Mouse (Mus musculus) adrenal gland, adult 18-20 months (tissue): ENCODE data around the gene Rnf20. TPM values are rescaled to one million over a fixed set of nuclear protein-coding genes. Genes with fewer than 3 reads are reported as not detected.
"Not testable (repeated sequence)": the region's sequence is repeated elsewhere in the genome, so short reads cannot be mapped to it uniquely, and the experiment has no call there.

Experiments
- DNase-seq, 2 experiments: peaks; one replicate each; pipeline ENCODE4 v3.0.0; 2021 to 2022; ENCODE audit warnings: low spot score in 2 of 2
- long read RNA-seq, 2 experiments: library from polyadenylated mRNA; stranded (forward); transcript quantifications; one replicate each; pipeline ENCODE4 v2.0.0; 2021
- total RNA-seq, 2 experiments: library from RNA; stranded (reverse); gene quantifications; 1 replicate in 1 of 2; 2 replicates in 1 of 2; pipeline ENCODE4 v1.2.3; 2021

Rnf20 gene
- 10 to 100 TPM; 48.2 to 51.0 TPM for total RNA-seq
- long read RNA-seq, experiment 1, full-length matches to known transcripts = 13 of 21 reads
- long read RNA-seq, experiment 1, partial matches to known transcripts = 4 of 21 reads
- long read RNA-seq, experiment 1, other reads (novel, unspliced or antisense) = 4 of 21 reads
- long read RNA-seq, experiment 2, full-length matches to known transcripts = 40 of 73 reads
- long read RNA-seq, experiment 2, partial matches to known transcripts = 25 of 73 reads
- long read RNA-seq, experiment 2, other reads (novel, unspliced or antisense) = 8 of 73 reads

DNA sequence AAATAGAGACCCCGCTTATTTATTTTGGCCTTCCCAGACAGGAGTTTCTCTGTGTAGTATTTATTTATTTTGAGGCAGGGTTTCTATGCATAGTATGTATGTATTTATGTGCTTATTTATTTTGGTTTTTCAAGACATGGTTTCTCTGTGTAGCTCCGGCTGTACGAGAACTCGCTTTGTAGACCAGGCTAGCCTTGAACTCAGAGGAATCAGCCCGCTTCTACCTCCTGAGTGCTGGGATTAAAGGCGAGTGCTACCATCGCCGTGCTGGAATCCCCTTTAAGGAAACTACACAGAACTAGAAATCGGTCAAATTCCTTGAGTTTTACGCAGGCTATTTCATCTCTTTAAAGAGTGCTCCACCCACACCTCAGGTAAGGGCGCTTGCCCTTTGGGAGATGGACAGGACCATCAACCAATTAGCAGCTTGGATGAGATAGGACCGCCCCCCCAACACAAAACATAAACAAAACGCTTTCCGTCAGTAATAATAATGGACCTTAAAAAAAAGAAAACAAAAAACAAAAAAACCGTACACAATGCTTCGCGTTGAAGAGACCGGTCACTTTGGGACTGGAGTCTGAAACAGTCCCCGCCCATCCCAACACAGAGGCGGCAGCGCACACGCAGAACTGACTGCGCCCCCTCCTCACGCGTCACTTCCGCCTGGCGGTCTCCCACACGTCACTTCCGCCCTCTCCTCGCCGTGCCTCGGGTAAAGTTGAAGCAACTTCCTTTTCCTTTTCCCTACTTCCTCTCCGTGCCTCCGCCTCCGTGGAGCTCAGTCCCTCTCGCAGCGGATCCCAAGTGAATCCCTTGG is at the start of gene Rnf20:
Gene Rnf20 (plus strand): TSS at position 688 of the 820 bp plus-strand sequence.
- DNase-seq = peak; percentile 93

DNA sequence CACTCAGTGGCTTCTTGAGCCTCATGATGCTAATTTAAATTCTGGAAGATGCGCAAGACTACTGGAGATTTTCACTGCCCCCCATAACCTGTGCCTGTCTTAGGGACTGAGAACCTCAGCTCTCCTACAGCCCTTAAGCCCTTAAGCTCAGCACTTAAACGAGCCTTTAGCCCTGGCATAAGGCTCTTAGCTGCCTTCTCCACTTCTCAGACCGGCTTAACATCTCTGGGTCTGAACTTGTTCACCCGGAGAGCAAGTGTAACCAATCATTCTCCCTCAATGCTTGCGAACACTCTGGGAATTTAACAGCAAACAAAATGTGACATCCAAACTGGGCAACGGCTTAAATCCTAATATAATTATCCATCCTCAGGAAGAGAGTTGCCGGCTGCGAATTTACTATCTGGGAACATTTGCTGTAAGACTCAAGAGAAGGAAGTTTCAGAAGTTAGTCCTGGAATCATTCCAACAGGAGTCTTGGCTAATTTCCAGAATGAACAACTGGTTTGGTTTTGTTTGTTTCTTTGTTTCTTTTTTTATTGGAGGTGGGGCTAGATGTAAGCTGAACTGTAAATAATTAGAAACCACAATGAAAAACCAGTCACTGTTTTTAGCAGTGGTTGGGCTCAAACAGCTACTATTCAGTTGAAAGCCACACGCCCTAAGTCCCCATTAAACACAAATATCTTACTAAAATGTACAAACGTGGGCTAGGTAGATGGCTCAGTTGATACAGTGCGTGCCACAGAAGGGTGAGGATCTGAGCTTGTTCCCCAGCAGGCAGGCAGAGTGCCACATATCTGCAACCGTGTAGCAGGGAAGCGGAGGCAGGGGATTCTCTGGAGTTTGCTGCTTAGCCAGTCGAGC is 47.6 kb upstream of the Rnf20 start:
- no peak for DNase-seq

DNA sequence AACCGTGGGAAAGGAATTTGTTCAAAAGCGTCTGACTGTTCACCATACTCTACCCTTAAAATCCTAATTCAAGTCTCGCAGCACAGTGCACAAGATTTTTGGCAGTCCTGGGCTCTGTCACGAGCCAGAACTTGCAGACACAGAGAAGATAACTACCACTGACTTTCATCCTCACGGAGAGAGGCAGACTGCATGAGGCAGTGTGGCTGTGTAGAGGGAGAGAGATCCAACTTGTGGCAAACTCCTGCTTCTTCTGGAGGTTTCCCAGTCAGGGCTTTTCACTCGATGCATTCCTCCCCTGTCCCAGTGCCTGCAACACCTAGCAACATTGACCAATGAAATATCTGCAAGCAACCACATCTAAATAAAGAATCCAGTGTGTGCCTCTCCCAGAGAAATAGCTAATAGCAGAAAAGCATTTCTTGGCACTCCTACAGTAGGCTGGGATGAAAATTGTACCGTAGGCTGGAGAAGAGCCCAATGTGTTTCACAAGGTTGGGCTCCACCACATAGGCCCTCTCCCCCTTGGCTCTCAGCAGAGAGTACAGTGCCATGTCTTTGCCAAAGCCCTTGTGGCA is 46.2 kb upstream of the Rnf20 start:
- DNase-seq = no peak

DNA sequence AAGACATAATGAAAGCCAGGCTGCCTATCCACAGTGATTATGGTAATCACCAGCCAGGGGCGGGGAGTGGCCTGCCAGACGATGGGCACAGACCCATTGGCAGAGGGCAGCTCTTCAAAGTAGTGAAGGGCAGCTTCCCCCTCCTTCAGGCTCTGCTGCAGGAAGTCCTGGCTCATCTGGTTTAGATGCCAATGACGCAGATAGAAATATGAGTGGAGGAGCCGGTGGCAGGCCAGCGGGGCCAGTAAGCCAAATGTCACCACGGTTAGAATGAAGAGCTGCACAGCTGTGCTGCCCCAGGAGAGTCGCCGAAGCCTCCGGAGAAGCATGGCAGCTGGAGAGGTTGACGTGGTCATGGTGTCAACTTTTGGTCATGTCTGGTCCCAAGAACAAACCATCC is 45.0 kb upstream of the Rnf20 start:
- DNase-seq = no peak

DNA sequence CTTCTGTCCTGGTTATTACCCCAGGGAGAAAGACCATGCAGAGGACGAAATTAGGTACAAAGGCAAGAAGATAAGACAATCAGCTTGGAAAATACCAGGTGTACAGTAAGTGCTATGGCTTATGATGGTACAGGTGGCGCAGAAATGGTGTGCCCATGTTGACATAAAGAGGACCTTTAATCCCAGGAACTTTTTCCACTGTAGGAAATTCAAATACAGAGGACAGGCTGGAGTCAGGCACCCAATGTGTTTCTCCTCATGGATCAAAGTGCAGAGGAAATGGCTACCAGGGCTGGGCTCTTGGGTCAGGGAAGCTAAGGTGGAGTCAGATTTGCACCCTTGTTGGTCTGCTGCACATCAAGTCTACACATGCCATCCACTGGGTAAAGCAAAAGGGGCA is 41.7 kb upstream of the Rnf20 start:
- no peak for DNase-seq

DNA sequence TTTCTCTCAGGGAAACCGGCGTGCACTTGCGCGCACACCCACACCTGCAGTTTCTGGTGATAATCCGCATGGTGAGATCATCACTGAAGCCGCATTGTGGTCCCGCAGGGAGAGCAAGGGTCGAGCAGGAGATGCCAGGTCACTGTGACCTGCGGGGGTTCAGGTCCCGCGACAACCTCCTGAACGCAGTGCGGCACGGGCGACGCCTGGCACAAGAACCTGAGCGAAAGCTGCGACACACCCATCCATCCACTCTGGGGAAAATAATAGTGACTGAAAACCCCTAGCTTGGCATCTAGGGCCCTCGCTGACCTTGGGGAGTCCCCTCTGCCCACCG is 35.0 kb upstream of the Rnf20 start:
- no peak for DNase-seq

DNA sequence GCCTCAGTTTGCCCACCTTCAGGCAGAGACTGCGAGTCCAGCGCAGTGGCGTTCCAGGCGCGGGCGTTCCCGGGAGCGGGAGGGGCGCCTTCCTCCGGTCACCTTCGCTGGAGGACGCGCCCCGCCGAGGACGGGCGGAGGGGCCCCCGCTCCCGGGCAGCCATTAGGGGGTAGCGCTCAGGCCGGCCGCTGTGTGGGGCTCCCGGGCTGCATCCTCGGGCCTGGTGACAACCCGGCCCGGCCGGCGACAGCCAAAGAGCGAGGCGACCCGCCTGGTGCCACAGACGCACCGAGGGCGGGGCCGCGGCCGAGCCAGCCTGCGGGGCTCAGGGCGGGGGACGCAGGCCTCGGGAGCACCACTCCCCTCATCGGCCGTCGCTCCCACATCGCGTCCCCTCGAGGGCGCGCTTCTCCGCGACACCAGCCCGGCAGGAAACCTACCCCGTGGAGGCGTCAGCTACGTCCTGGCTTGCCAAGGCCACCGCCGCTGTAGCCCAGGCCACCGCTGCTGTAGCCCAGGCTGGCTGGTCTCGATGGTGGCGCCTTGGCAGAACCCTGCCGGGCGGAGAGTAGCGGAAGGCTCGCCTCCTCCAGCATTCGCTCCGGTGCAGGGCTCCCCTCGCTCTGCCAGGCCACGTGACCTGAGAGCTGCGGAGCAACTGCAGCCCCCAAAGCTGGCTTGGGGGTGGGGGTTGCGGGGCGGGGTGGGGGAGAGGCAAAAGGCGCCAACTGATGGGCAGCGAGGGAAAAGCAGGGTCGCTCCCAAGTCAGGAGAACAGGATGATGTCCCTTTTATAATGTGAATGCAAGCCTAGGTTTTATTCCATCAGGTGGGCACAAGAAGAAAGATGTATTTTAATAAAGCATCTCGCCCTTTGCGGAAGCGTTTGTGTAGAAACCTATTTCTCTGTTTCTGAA is 34.4 kb upstream of the Rnf20 start, which contains the start of gene Tmem246:
Gene Tmem246 (minus strand): TSS at position 694 of the 918 bp plus-strand sequence.
- peak; percentile 61 to 62 for DNase-seq

DNA sequence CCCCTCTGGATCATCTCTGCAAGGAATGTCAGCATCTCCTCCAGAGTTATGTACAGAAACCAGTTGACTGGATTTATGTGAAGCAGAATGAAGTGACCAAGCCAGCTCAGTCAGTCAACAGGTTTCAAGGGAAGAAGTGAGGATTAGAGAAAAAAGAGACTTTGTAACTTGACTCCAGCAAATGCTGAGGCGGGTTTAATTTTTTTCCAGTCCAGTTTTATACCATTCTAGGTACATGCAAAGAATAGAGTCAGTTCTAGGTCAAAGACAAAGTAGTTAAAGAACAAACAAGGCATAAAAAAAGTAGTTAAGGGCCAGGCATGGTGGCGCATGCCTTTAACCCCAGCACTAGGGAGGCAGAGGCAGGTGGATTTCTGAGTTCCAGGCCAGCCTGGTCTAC is 28.6 kb upstream of the Rnf20 start:
- no peak for DNase-seq

DNA sequence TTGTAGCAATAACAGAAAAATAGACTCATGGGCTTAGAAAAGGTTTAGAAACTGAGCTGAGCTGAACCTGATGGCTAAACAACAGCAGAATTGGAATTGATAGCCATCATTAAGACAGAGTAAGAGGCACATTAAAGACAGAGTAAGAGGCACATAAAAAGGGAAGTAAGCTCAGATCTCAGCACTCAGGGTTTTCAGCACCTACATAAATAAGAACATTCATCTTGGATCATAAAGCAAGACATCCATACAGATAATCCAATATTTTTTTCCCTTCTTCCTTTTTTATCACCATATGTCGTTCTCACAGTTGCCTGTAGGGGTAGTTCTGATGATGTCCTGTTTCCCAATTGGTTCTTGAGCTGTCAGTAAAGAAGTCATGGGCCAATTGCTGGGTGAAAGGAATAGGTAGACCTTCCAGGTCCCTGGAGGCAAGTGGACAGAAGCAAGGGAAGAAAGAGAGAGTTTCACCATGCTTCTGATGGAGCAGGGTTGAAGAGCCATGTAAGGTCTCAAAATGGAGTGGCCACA is 27.7 kb upstream of the Rnf20 start:
- no peak for DNase-seq

DNA sequence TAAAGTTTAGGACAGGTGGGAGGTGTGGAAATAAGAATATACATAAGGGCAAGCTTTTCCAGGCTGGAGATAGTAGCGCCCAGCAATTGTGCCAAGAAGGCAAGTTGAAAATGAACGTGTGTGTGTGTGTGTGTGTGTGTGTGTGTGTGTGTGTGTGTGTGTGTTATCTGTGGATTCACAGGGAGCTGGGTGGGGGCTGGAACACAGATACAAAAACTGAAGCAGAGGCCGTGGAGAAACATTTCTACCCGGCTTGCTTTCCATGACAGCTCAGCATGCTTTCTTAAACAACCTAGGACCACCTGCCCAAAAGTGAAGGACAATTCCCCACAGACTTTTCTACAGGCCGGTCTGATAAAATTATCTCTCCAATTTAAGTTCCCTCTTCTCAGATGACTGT is 27.2 kb upstream of the Rnf20 start:
- DNase-seq = no peak

DNA sequence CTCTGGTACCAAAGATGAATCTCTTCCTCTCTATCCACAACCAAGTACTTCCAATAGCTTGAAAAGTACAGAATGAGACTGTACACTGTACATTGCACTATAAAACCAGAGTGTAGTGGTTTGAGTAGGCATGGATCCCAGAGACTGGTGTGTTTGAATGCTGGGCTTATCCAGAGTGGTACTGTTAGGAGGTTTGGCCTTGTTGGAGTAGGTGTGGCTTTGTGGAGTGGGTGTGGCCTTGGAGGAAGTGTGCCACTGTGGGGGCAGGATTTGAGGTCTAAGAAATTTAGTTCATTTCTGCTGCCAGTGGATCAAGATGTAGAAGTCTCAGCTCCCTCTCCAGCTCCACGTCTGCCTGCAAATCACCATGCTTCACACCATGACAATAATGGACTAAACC is 26.3 kb upstream of the Rnf20 start:
- no peak for DNase-seq

DNA sequence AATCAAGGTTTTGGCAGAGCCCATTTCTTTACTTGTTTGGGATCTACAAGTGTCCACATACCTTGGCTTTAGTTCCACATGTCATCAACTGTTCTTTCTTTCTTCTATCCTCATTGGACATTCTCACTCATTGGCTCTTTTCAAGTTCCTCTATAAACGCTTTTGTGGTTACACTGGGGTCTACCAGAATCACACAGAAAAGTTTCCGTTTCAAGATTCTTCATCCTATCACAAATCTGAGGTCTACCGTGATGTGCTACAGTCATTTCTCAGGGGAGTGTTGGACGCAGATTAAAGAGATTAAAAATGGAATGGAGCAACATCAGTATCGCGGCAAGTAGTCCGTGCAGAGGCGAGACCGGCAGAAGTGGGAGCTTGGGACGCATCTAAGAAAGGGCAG is 14.9 kb upstream of the Rnf20 start:
- no peak for DNase-seq

DNA sequence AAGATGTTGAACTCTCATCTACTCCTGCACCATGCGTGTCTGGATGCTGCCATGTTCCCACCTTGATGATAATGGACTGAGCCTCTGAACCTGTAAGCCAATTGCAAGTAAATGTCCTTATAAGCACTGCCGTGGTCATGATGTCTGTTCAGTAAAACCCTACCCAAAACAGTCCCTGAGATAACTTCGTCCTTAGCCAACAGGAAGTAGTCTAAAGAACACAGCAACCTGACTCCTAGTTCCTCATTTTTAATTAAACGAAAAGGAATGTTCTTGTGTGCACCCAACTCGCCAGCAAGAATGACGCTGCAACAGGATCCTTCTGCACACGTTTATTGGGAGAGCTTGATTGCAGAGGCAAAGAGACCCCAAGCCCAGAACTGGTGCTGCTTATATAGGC is 11.9 kb upstream of the Rnf20 start:
- not testable (repeated sequence) for DNase-seq

DNA sequence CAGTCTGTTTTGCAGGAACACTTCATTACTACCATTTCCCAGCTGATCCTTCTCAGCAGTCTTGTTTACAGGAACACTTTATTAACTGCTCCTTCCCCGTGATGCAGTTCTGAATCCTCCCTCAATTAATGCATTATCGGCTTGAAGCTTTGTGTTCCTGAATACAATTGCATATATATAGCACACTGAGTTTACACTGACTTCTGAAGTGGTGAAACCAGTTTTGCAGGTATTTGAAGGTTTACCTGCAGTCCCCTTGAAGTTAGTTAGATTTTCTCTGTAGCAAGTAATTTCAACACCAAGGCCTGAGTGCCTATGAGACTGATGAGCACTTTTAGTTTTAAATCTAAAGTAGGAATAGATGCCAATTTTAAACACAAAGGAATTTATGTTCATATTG is 9.5 kb upstream of the Rnf20 start:
- no peak for DNase-seq

DNA sequence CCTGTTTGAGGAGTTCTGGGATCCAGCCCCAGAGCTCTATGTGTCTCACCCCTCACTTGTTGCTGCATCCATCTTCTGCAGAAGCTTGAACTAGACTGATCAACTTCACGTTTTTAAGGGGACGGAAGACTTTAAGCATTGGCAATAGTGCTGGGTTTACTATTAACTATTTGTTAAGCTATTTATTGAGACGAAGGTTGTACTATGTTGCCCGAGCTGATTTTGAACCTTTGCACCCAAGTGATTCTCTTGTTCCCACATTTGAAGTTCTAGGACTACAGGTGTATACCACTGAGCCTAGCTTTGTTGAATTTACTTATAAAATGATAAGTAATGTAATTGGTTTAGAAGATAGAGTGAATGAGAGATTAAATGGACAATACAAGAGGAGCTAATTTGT is 7.9 kb upstream of the Rnf20 start:
- DNase-seq = no peak

DNA sequence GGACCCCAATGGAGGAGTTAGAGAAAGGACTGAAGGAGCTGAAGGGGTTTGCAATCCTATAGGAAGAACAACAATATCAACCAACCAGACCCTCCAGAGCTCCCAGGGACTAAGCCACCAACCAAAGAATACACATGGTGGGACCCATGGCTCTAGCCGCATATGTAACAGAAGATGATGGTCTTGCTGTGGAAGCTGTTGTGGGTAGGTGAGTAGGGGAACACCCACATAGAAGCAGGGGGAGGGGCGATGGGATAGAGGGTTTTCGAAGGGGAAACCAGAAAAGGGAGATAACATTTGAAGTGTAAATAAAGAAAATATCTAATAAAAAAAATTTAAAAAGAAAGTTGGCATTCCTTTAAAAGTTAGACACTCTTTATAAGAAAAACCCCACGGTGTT is 6.8 kb upstream of the Rnf20 start:
- not testable (repeated sequence) for DNase-seq

DNA sequence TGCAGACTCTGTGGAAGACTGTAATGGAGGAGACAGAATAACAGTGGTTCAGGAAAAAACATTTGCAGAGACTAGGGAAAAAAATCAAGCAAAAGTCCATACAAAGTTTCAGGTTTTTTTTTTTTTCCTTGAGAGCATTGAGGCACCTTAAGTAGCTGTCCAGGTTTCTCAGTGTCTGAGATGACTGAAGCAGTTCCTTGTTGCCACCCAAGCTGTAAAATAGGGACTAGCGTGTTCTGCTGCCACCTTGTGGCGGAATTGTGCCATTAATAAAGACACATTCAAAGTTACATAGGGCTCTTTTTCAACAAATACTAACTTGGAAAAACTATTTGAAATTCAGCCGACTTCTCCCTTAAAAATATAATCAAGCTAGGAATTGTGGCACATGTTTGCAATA is 4.8 kb upstream of the Rnf20 start:
- peak; percentile 72 to 74 for DNase-seq

DNA sequence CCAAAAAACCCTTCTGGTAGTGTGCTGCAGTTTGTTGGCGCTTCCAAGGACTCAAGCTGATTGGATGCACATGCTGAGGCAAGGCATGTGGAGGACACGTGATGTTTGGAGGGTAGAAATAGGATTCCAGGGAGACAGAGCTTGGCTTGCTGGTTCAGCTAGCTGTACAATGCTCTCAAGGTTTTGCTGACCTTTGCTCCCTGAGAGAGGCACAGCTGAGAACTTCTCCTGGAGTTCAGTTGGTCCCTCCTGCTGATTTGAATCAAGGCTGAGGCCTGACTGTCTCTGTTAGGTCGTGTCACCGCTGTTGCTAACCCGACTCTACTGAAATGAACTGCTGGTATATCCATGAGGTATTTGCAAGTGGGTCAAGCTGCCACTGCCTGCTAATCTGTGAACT is 2.9 kb upstream of the Rnf20 start:
- no peak for DNase-seq

DNA sequence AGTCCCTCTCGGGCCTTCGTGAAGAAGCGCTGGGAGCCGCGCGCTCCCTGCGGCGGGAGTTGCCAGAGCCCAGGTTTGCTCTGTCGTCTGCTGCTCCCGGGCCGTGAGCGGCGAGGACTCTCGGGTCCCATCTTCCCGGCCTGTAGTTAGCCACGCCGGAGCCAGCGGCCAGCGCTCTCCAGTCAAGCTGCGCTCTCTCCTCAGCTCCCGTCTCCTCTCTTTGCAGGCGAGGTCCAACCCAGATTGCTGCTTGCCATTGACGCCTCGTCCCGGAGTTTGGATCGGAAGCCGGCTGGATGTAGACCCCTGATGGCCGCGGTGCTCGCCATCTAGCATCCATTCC is 304 bp downstream of the Rnf20 start:
- DNase-seq = no peak

DNA sequence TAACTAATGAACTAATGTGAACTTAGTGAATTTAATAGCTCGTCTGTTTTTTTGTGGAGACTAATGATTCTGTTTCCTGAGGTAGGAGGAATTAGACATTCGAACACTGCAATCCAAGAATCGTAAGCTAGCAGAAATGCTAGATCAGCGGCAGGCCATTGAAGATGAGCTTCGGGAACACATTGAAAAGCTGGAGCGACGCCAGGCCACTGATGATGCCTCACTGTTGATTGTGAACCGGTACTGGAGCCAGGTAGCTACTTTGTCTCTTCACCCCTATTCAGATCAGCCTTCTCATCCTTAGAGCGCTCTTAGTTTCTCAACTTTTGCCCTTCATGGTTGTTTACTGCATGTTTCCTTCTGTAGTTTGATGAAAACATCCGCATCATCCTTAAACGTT is 6.0 kb downstream of the Rnf20 start:
- DNase-seq = no peak
